Mouse (Mus musculus) MEL (cell line): Measurements from ENCODE around the gene Unkl. TPM values are rescaled to one million over a fixed set of nuclear protein-coding genes. Genes with fewer than 3 reads are reported as not detected.

Experiments used
- DNase-seq: peaks from one replicate; pipeline ENCODE4 v3.0.0; 2011; ENCODE audit warnings: low read depth, low spot score
- H3K27ac ChIP-seq: 2 replicates; pipeline ENCODE4 v1.5.1; 2012; ENCODE audit warnings: low read depth, mild to moderate bottlenecking, control low read depth, low read length, moderate library complexity; ENCODE audit not compliant: control insufficient read depth
- H3K27me3 ChIP-seq, 2 experiments: fragments of 150-350 bp in 1 of 2; sonication (generic) in 1 of 2; 2 replicates each; pipeline ENCODE4 v1.6.1; 2012; ENCODE audit warnings: low read length in 2 of 2, mild to moderate bottlenecking in 2 of 2, improper control_type of control experiment in 1 of 2, moderate library complexity in 1 of 2; ENCODE audit not compliant: insufficient read depth in 2 of 2, control insufficient read depth in 1 of 2
- H3K36me3 ChIP-seq, 2 experiments: 2 replicates each; pipeline ENCODE4 v1.6.1; 2012 to 2014; ENCODE audit warnings: low read length in 2 of 2, improper control_type of control experiment in 1 of 2, inconsistent platforms in 1 of 2, mild to moderate bottlenecking in 1 of 2; ENCODE audit not compliant: insufficient read depth in 2 of 2, control insufficient read depth in 1 of 2
- H3K4me1 ChIP-seq, 2 experiments: fragments of 150-350 bp in 1 of 2; sonication (generic) in 1 of 2; 2 replicates each; pipeline ENCODE4 v1.6.1; 2012; ENCODE audit warnings: low read length in 2 of 2, improper control_type of control experiment in 1 of 2, mild to moderate bottlenecking in 1 of 2; ENCODE audit not compliant: insufficient read depth in 2 of 2, control insufficient read depth in 1 of 2
- H3K4me3 ChIP-seq, 2 experiments: fragments of 150-350 bp in 1 of 2; sonication (generic) in 1 of 2; 2 replicates each; pipeline ENCODE4 v1.5.1; 2012; ENCODE audit warnings: low read depth in 2 of 2, low read length in 2 of 2, mild to moderate bottlenecking in 2 of 2, moderate library complexity in 2 of 2, control low read depth in 1 of 2, improper control_type of control experiment in 1 of 2; ENCODE audit not compliant: control insufficient read depth in 1 of 2, insufficient read depth in 1 of 2
- H3K79me2 ChIP-seq: 2 replicates; pipeline ENCODE4 v1.6.1; 2012; ENCODE audit warnings: mild to moderate bottlenecking, low read length, moderate library complexity; ENCODE audit not compliant: control insufficient read depth, poor library complexity, insufficient read depth
- H3K9ac ChIP-seq: 2 replicates; pipeline ENCODE4 v1.6.1; 2012; ENCODE audit warnings: low read depth, mild to moderate bottlenecking, control low read depth, low read length, moderate library complexity; ENCODE audit not compliant: control insufficient read depth, poor library complexity, severe bottlenecking
- H3K9me3 ChIP-seq: fragments of 150-350 bp; sonication (generic); replicated peaks from 2 replicates; pipeline ENCODE4 v1.6.1; 2012; ENCODE audit warnings: mild to moderate bottlenecking, low read length, improper control_type of control experiment, moderate library complexity; ENCODE audit not compliant: insufficient read depth
- CHD1 ChIP-seq: IDR thresholded peaks from 2 replicates; pipeline ENCODE4 v1.6.1; 2012; ENCODE audit warnings: low read depth, mild to moderate bottlenecking, inconsistent platforms, low read length, improper control_type of control experiment
- CTCF ChIP-seq, 3 experiments: IDR thresholded peaks in 2 of 3; conservative IDR thresholded peaks in 1 of 3; 2 replicates each; pipeline ENCODE4 v1.5.1; 2011 to 2012; ENCODE audit warnings: low read length in 3 of 3, low read depth in 2 of 3, mild to moderate bottlenecking in 2 of 3, improper control_type of control experiment in 1 of 3, inconsistent platforms in 1 of 3, mixed read lengths in 1 of 3, moderate library complexity in 1 of 3; ENCODE audit not compliant: control insufficient read depth in 1 of 3, insufficient read depth in 1 of 3, poor library complexity in 1 of 3, severe bottlenecking in 1 of 3
- ELF1 ChIP-seq: IDR thresholded peaks from 2 replicates; pipeline ENCODE4 v1.6.1; 2014; ENCODE audit warnings: low read depth, mild to moderate bottlenecking, inconsistent platforms, low read length, improper control_type of control experiment, moderate library complexity
- GATA1 ChIP-seq: IDR thresholded peaks from 2 replicates; pipeline ENCODE4 v1.6.1; 2011; ENCODE audit warnings: low read depth, low read length, improper control_type of control experiment
- KAT2A ChIP-seq: conservative IDR thresholded peaks from 2 replicates; pipeline ENCODE4 v1.6.1; 2012; ENCODE audit warnings: low read depth, low read length, improper control_type of control experiment, inconsistent platforms
- MAFK ChIP-seq: IDR thresholded peaks from 2 replicates; pipeline ENCODE4 v1.6.1; 2011; ENCODE audit warnings: low read depth, mild to moderate bottlenecking, low read length, improper control_type of control experiment, borderline replicate concordance
- MAX ChIP-seq: IDR thresholded peaks from 2 replicates; pipeline ENCODE4 v1.6.1; 2011; ENCODE audit warnings: low read length, improper control_type of control experiment
- MAZ ChIP-seq: IDR thresholded peaks from 2 replicates; pipeline ENCODE4 v1.6.1; 2012; ENCODE audit warnings: low read depth, mild to moderate bottlenecking, inconsistent platforms, low read length, improper control_type of control experiment
- MYB ChIP-seq: IDR thresholded peaks from 2 replicates; pipeline ENCODE4 v1.6.1; 2011; ENCODE audit warnings: mild to moderate bottlenecking, low read depth, low read length, improper control_type of control experiment
- NELFE ChIP-seq: IDR thresholded peaks from 2 replicates; pipeline ENCODE4 v1.6.1; 2011; ENCODE audit warnings: low read depth, low read length, improper control_type of control experiment
- POLR2A ChIP-seq, 2 experiments: IDR thresholded peaks; 2 replicates each; pipeline ENCODE4 v1.6.1; 2011 to 2012; ENCODE audit warnings: low read length in 2 of 2, mild to moderate bottlenecking in 2 of 2, control low read depth in 1 of 2, improper control_type of control experiment in 1 of 2, low read depth in 1 of 2, moderate library complexity in 1 of 2; ENCODE audit not compliant: control insufficient read depth in 1 of 2, insufficient read depth in 1 of 2, poor library complexity in 1 of 2
- POLR2AphosphoS2 ChIP-seq: IDR thresholded peaks from 2 replicates; pipeline ENCODE4 v1.6.1; 2011; ENCODE audit warnings: low read length, improper control_type of control experiment
- RAD21 ChIP-seq: IDR thresholded peaks from 2 replicates; pipeline ENCODE4 v1.6.1; 2011; ENCODE audit warnings: mild to moderate bottlenecking, low read depth, low read length, improper control_type of control experiment
- SIN3A ChIP-seq: IDR thresholded peaks from 2 replicates; pipeline ENCODE4 v1.6.1; 2012; ENCODE audit warnings: low read length, improper control_type of control experiment, inconsistent platforms
- SMC3 ChIP-seq: IDR thresholded peaks from 2 replicates; pipeline ENCODE4 v1.6.1; 2011; ENCODE audit warnings: low read depth, low read length, improper control_type of control experiment
- TAL1 ChIP-seq: IDR thresholded peaks from 2 replicates; pipeline ENCODE4 v1.6.1; 2012; ENCODE audit warnings: mild to moderate bottlenecking, inconsistent platforms, low read length, moderate library complexity, mixed read lengths
- TBP ChIP-seq: IDR thresholded peaks from 2 replicates; pipeline ENCODE4 v1.8.0; 2011; ENCODE audit warnings: low read depth, low read length, improper control_type of control experiment
- TCF12 ChIP-seq: IDR thresholded peaks from 2 replicates; pipeline ENCODE4 v1.6.1; 2014; ENCODE audit warnings: low read depth, mild to moderate bottlenecking, inconsistent platforms, low read length, improper control_type of control experiment, moderate library complexity
- USF1 ChIP-seq: IDR thresholded peaks from 2 replicates; pipeline ENCODE4 v1.6.1; 2014; ENCODE audit warnings: low read depth, mild to moderate bottlenecking, inconsistent platforms, low read length, improper control_type of control experiment, moderate library complexity
- ZC3H11A ChIP-seq: IDR thresholded peaks from 2 replicates; pipeline ENCODE4 v1.6.1; 2012; ENCODE audit warnings: low read depth, mild to moderate bottlenecking, inconsistent platforms, low read length, improper control_type of control experiment
- ZKSCAN1 ChIP-seq: IDR thresholded peaks from 2 replicates; pipeline ENCODE4 v1.6.1; 2012; ENCODE audit warnings: low read depth, mild to moderate bottlenecking, inconsistent platforms, low read length, improper control_type of control experiment, moderate library complexity
- ZMIZ1 ChIP-seq: IDR thresholded peaks from 2 replicates; pipeline ENCODE4 v1.6.1; 2012; ENCODE audit warnings: low read depth, mild to moderate bottlenecking, inconsistent platforms, low read length, improper control_type of control experiment, moderate library complexity
- polyA plus RNA-seq, 2 experiments: library from polyadenylated mRNA; stranded (reverse) in 1 of 2; unstranded in 1 of 2; fragments of >175 nt in 1 of 2; fragments of >200 nt in 1 of 2; gene quantifications; 2 replicates each; pipeline versions ENCODE4 v1.2.1 to v1.2.4; 2012; ENCODE audit warnings: low replicate concordance in 2 of 2, low read depth in 1 of 2; ENCODE audit not compliant: insufficient read length in 2 of 2, insufficient read depth in 1 of 2, missing spikeins in 1 of 2
- total RNA-seq: library from RNA; depleted of rRNA; stranded (reverse); fragments of 300-350 nt; gene quantifications from 2 replicates; pipeline ENCODE4 v1.2.3, GENCODE M21; 2012

Unkl gene
- total and polyA plus RNA-seq, 3 experiments: 18.0 to 42.4 TPM; not detected in 1

- TF ChIP-seq SIN3A (peak; percentile 24; the same call in 1 of the 2 replicates), NELFE (no peak; the same call in 1 of the 2 replicates), MAX (peak; percentile 86), RAD21 (peak; percentile 2; the same call in 1 of the 2 replicates)
Measured at GRCm38 (mm10) chr17:25273706-25274501, 85.7 kb downstream of the Unkl start (continued).

DNA sequence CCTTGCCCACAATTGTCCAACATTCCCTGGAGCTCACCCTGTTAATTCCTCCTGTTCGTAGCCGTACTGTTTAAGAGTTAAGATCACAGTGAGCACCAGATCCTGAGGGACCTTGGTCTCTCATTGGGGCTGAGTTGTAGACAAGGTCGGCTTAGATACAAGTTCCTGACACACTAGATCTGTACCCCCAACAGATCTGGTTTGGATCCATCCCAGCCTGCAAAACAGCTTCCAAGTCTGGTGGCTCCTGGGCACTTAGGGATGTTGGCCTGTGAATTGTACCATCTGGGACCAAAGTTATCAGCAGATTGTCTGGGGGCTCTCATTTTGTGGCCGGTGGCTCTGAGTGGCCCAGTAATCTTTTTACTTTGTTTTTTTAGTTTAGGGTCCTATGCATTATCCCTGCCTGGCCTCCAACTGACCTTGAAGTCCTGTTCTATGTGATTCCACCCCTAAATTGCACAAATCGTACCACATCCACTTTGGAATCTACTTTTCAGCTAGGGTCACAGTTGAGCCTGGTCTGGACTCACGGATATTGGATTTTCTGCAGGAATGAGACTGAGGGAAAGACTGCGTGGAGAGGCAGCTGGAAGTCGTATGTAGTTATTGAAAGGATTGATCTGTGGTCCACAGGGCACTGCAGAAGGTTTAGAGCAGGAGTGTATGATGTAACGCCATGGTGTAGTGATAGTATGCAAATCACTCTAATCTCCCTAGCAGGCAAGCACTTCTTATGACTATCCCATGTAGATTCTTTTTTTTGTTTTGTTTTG lies 86.6 kb downstream of the Unkl start, which contains the start of gene Ube2i:
Gene Ube2i (minus strand): TSS at position 52 of the 776 bp plus-strand sequence.
- H3K4me3 ChIP-seq: peak within 1 kb of the TSS; percentile 81 to 91
- peak; percentile 54 for DNase-seq
- TF ChIP-seq TBP: peak; percentile 72
- TF ChIP-seq USF1: no peak
- TF ChIP-seq NELFE: peak; percentile 35; the same call in 1 of the 2 replicates
- peak; percentile 15 to 66; a peak in 2 of 4 replicates for TF ChIP-seq POLR2A (IDR thresholded peaks at IDR 0.05; ENCODE audit: control insufficient read depth in 1 of 2, insufficient read depth in 1 of 2, low read depth in 1 of 2, low read length in 2 of 2, poor library complexity in 1 of 2)
- TF ChIP-seq MAX: no peak
- TF ChIP-seq MAFK: no peak
- no peak for TF ChIP-seq ZKSCAN1
- no peak for TF ChIP-seq ELF1
- TF ChIP-seq ZC3H11A: no peak
- no peak for TF ChIP-seq MYB
- no peak for TF ChIP-seq KAT2A
- peak; percentile 94 for TF ChIP-seq ZMIZ1
- H3K9me3 ChIP-seq: no peaks in the 10 kb centered on the region
- no peaks in the 10 kb centered on the region for H3K27me3 ChIP-seq
- H3K4me1 ChIP-seq: peaks cover 9 to 34% of the 10 kb centered on the region in 2 experiments
- peaks cover 9 to 18% of the 10 kb centered on the region in 2 experiments for H3K36me3 ChIP-seq
- peaks cover 38% of the 10 kb centered on the region for H3K79me2 ChIP-seq
- H3K27ac ChIP-seq: peak within 1 kb of the TSS; percentile 96
- peak within 1 kb of the TSS; percentile 95 for H3K9ac ChIP-seq

- Histone ChIP-seq H3K27ac (no peak overlapping the region), H3K4me1 (peaks cover 11 to 31% of the 10 kb centered on the region in 2 experiments), H3K79me2 (peaks cover 27% of the 10 kb centered on the region), H3K9ac (no peak overlapping the region), H3K27me3 (no peaks in the 10 kb centered on the region), H3K36me3 (peaks cover 3 to 15% of the 10 kb centered on the region in 2 experiments; a peak in 3 of 4 replicates), H3K9me3 (no peaks in the 10 kb centered on the region), H3K4me3 (no peak overlapping the region)
- no peak for DNase-seq
- TF ChIP-seq GATA1: no peak
- no peak for TF ChIP-seq MAZ
- TF ChIP-seq SMC3: no peak
- TF ChIP-seq SIN3A: no peak
- TF ChIP-seq TCF12: no peak
- no peak for TF ChIP-seq KAT2A
- TF ChIP-seq ZKSCAN1: no peak
- no peak for TF ChIP-seq TAL1
- no peak for TF ChIP-seq CTCF (IDR thresholded peaks at IDR 0.05 in 2 of 3, conservative IDR thresholded peaks at IDR 0.05 in 1 of 3; ENCODE audit: control insufficient read depth in 1 of 3, insufficient read depth in 1 of 3, low read depth in 2 of 3, low read length in 3 of 3, poor library complexity in 1 of 3, severe bottlenecking in 1 of 3)
- no peak for TF ChIP-seq USF1
- TF ChIP-seq MAFK: no peak
- TF ChIP-seq POLR2A (IDR thresholded peaks at IDR 0.05; ENCODE audit: control insufficient read depth in 1 of 2, insufficient read depth in 1 of 2, low read depth in 1 of 2, low read length in 2 of 2, poor library complexity in 1 of 2): no peak
- TF ChIP-seq POLR2AphosphoS2: no peak
- TF ChIP-seq CHD1: no peak
Measured at GRCm38 (mm10) chr17:25275833-25276232, 87.6 kb downstream of the Unkl start.
